Mouse (Mus musculus) left cerebral cortex, adult 2 months (tissue): ENCODE data around the gene Ptrhd1. TPM values are rescaled to one million over a fixed set of nuclear protein-coding genes. Genes with fewer than 3 reads are reported as not detected.
A peak's percentile ranks its signal among the peaks of the same experiment; 100 is the strongest.

ENCODE experiments used
- DNase-seq, 2 experiments: peaks; one replicate each; pipeline ENCODE4 v3.0.0; 2021 to 2022; ENCODE audit warnings: low spot score in 2 of 2, mixed read lengths in 1 of 2; ENCODE audit errors: extremely low spot score in 1 of 2
- H3K27ac ChIP-seq: fragments of 200-600 bp; 2 replicates; pipeline ENCODE4 v1.8.1; 2022
- H3K4me3 ChIP-seq: fragments of 200-600 bp; 2 replicates; pipeline ENCODE4 v1.8.1; 2022
- CTCF ChIP-seq: fragments of 200-600 bp; IDR thresholded peaks from 2 replicates; pipeline ENCODE4 v1.8.1; 2022; ENCODE audit warnings: antibody characterized with exemption, mild to moderate bottlenecking, moderate library complexity
- intact Hi-C: fragments of 180-260 bp; cut with DNase I; formaldehyde crosslinking; loops from one replicate; pipeline ENCODE4 v1.15.1; 2025
- long read RNA-seq, 2 experiments: library from polyadenylated mRNA; stranded (forward); transcript quantifications; one replicate each; pipeline ENCODE4 v2.0.0; 2021; ENCODE audit warnings: borderline mapping rate in 2 of 2
- total RNA-seq, 2 experiments: library from RNA; stranded (reverse); gene quantifications; 2 replicates each; pipeline ENCODE4 v1.2.3; 2021

The Ptrhd1 gene
- total RNA-seq: 1 to 10 TPM; 8.2 to 8.7 TPM
- long read RNA-seq, experiment 1, transcript Ptrhd1-201 (2 exons, 3,840 nt): major isoform, 20 of 21 reads
- long read RNA-seq, experiment 1, partial matches to known transcripts: 0 of 21 reads
- long read RNA-seq, experiment 1, other reads (novel, unspliced or antisense): 1 of 21 reads
- long read RNA-seq, experiment 2, transcript Ptrhd1-201 (2 exons, 3,840 nt): major isoform, 13 of 14 reads
- long read RNA-seq, experiment 2, partial matches to known transcripts: 0 of 14 reads
- long read RNA-seq, experiment 2, other reads (novel, unspliced or antisense): 1 of 14 reads

GRCm38 (mm10) chr12:4233572-4234508, at the start of gene Ptrhd1, which contains the start of gene Cenpo:
Gene Ptrhd1, plus strand, starts transcription at chr12:4234027.
Gene Cenpo, minus strand, starts transcription at chr12:4234294.
- intact Hi-C loops: loop anchor here (5.0 to 10.0 kb wide), 2 partner anchors 241 to 807 kb away; partner anchors contain the start of genes Asxl2 and Ncoa1
- no peak; the same call in 1 of the 2 replicates for TF ChIP-seq CTCF
- peak within 1 kb of the TSS; percentile 87 for H3K4me3 ChIP-seq
- peak; percentile 92 to 94 for DNase-seq
- peak within 1 kb of the TSS; percentile 100 for H3K27ac ChIP-seq

GRCm38 (mm10) chr12:4184648-4185047, 49.2 kb upstream of the Ptrhd1 start:
- intact Hi-C loops: no loop called here
- no peak for TF ChIP-seq CTCF
- no peak overlapping the region for H3K4me3 ChIP-seq
- no peak overlapping the region for H3K27ac ChIP-seq
- no peak for DNase-seq

- intact Hi-C loops: no loop called here
- no peak overlapping the region for H3K4me3 ChIP-seq
- no peak for TF ChIP-seq CTCF
- no peak overlapping the region for H3K27ac ChIP-seq
- DNase-seq: no peak
These were observed 45.4 kb upstream of the Ptrhd1 start for GRCm38 (mm10) chr12:4188171-4189059.

- H3K27ac ChIP-seq: no peak overlapping the region
- peak; percentile 34 for TF ChIP-seq CTCF
- no peak for DNase-seq
- H3K4me3 ChIP-seq: no peak overlapping the region
- intact Hi-C loops: no loop called here
These were observed 44.8 kb upstream of the Ptrhd1 start for GRCm38 (mm10) chr12:4189060-4189447.

GRCm38 (mm10) chr12:4192514-4192913, 41.3 kb upstream of the Ptrhd1 start:
- no peak for TF ChIP-seq CTCF
- intact Hi-C loops: loop anchor here (5.0 kb wide), 1 partner anchor 75 kb away; no protein-coding TSS in a partner anchor
- no peak for DNase-seq
- Histone ChIP-seq H3K4me3 (no peak overlapping the region), H3K27ac (no peak overlapping the region)

- Histone ChIP-seq H3K4me3 (no peak overlapping the region), H3K27ac (no peak overlapping the region)
- intact Hi-C loops: loop anchor here (5.0 kb wide), 1 partner anchor 76 kb away; no protein-coding TSS in a partner anchor
- TF ChIP-seq CTCF: no peak
- no peak for DNase-seq
These were observed 40.6 kb upstream of the Ptrhd1 start for GRCm38 (mm10) chr12:4193025-4193740.

GRCm38 (mm10) chr12:4194643-4195042, 39.2 kb upstream of the Ptrhd1 start:
- DNase-seq: peak in 1 of 2 experiments; percentile 62

GRCm38 (mm10) chr12:4198702-4199101, 35.1 kb upstream of the Ptrhd1 start:
- Histone ChIP-seq H3K4me3 (no peak overlapping the region), H3K27ac (no peak overlapping the region)
- no peak for TF ChIP-seq CTCF
- intact Hi-C loops: no loop called here
- DNase-seq: no peak

More at GRCm38 (mm10) chr12:4194643-4195042, 39.2 kb upstream of the Ptrhd1 start:
- intact Hi-C loops: loop anchor here (5.0 kb wide), 1 partner anchor 77 kb away; no protein-coding TSS in a partner anchor
- Histone ChIP-seq H3K27ac (no peak overlapping the region; the same call in 1 of the 2 replicates), H3K4me3 (no peak overlapping the region)
- TF ChIP-seq CTCF: no peak; the same call in 1 of the 2 replicates

GRCm38 (mm10) chr12:4199271-4199670, 34.6 kb upstream of the Ptrhd1 start:
- DNase-seq: no peak
- Histone ChIP-seq H3K4me3 (no peak overlapping the region), H3K27ac (no peak overlapping the region)
- TF ChIP-seq CTCF: no peak
- intact Hi-C loops: no loop called here

- TF ChIP-seq CTCF: no peak
- intact Hi-C loops: no loop called here
- DNase-seq: peak in 1 of 2 experiments; percentile 58
- Histone ChIP-seq H3K4me3 (no peak overlapping the region), H3K27ac (peak overlapping the region; percentile 16; the same call in 1 of the 2 replicates)
These were observed 32.2 kb upstream of the Ptrhd1 start for GRCm38 (mm10) chr12:4201454-4202200.
